Mouse (Mus musculus) Patski (cell line): ENCODE data around the gene Arhgef16. TPM values are rescaled to one million over a fixed set of nuclear protein-coding genes. Genes with fewer than 3 reads are reported as not detected.

Experiments
- ATAC-seq: fragments of 100-300 bp; one replicate; pipeline ENCODE4 v1.8.0; 2021
- CTCF ChIA-PET: fragments of 350-600 bp; sonication (Branson Sonifier 250); formaldehyde crosslinking; loops from one replicate; lab custom pipeline; 2022; ENCODE audit warnings: inconsistent platforms; lab: Charles Lee
- POLR2A ChIA-PET: fragments of 350-600 bp; sonication (Branson Sonifier 250); formaldehyde crosslinking; loops from one replicate; lab custom pipeline; 2022; ENCODE audit warnings: antibody characterized with exemption, inconsistent platforms; lab: Charles Lee
- DNase-seq: peaks from one replicate; pipeline ENCODE4 v3.0.0-alpha.2; 2011; ENCODE audit warnings: low read depth, low spot score
- H3K27me3 ChIP-seq: fragments of 371-371 bp; one replicate; pipeline ENCODE4 v1.5.1; 2021
- CTCF ChIP-seq: fragments of 100-300 bp; IDR thresholded peaks from one replicate; pipeline ENCODE4 v1.5.1; 2021
- in situ Hi-C: fragments of 300-500 bp; cut with MboI; formaldehyde crosslinking; loops from 3 replicates; pipeline ENCODE4 v1.11.1; 2018; ENCODE audit warnings: low pct_unique_long_range_greater_than_20kb, mixed read lengths
- polyA plus RNA-seq: library from polyadenylated mRNA; unstranded; gene quantifications from one replicate; pipeline ENCODE4 v1.2.3, GENCODE M21; 2021

Gene Arhgef16
- polyA plus RNA-seq, 1 experiment from 2014 or later, result 1.6 TPM

- ChIA-PET POLR2A (no interaction called here), CTCF (no interaction called here)
- ATAC-seq (peak; percentile 52), DNase-seq (peak; percentile 22)
- TF ChIP-seq CTCF, result no peak
- no peaks in the 10 kb centered on the region for H3K27me3 ChIP-seq
- in situ Hi-C loops, result loop anchor here (25.0 kb wide), 1 partner anchor 256 kb away; the partner anchor contains the start of genes Ccdc27 and Smim1
These were observed 7.7 kb downstream of the Arhgef16 start for GRCm38 (mm10) chr4:154293735-154294201.

DNA sequence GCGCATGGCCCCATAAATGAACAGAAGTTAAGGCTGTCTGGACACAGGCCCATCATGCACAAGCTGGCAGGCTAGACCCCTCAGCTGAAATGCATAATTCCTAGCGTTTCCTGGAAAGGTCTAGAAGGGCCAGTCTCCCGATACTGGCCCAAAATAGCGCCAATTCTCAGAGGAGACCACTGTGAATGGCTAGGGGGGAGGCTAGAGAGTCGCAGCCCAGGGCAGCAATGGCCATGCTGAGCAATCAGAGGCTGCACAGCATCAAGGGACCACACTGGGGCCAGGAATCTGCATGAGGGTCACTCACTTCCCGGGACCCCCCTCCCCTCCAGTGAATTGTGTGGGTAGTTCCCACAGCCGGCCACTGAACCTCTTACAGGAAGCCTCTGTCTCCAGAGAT is 17.8 kb downstream of the Arhgef16 start:
- no peak for TF ChIP-seq CTCF
- ChIA-PET POLR2A (no interaction called here), CTCF (no interaction called here)
- H3K27me3 ChIP-seq, result no peaks in the 10 kb centered on the region
- DNase-seq (no peak), ATAC-seq (no peak)
- in situ Hi-C loops, result loop anchor here (25.0 kb wide), 1 partner anchor 246 kb away; the partner anchor contains the start of genes Ccdc27 and Smim1

- ATAC-seq (no peak), DNase-seq (no peak)
- no peaks in the 10 kb centered on the region for H3K27me3 ChIP-seq
- in situ Hi-C loops, result loop anchor here (25.0 kb wide), 1 partner anchor 242 kb away; the partner anchor contains the start of genes Ccdc27 and Smim1
- ChIA-PET POLR2A (no interaction called here), CTCF (interaction anchor here (1.3 kb wide), 1 partner anchor 22 kb away, joined by 4 read pairs; the partner anchor contains the start of gene Arhgef16)
- no peak for TF ChIP-seq CTCF
These were observed 22.0 kb downstream of the Arhgef16 start for GRCm38 (mm10) chr4:154279481-154279880.

- ATAC-seq (no peak), DNase-seq (no peak)
- POLR2A ChIA-PET, result no interaction called here
- CTCF ChIA-PET, result interaction anchor here (1.4 to 1.5 kb wide), 2 partner anchors 106 to 112 kb away, joined by 3 to 5 read pairs; no protein-coding TSS in a partner anchor
- no peak for TF ChIP-seq CTCF
- no peaks in the 10 kb centered on the region for H3K27me3 ChIP-seq
- in situ Hi-C loops, result loop anchor here (5.0 kb wide), 2 partner anchors 66 to 106 kb away; no protein-coding TSS in a partner anchor
These were observed 28.5 kb downstream of the Arhgef16 start for GRCm38 (mm10) chr4:154273000-154273399.

- DNase-seq (no peak), ATAC-seq (no peak)
- CTCF ChIA-PET, result no interaction called here
- H3K27me3 ChIP-seq, result no peaks in the 10 kb centered on the region
- no peak for TF ChIP-seq CTCF
- POLR2A ChIA-PET, result no interaction called here
- in situ Hi-C loops, result no loop called here
These were observed 32.0 kb downstream of the Arhgef16 start for GRCm38 (mm10) chr4:154269520-154269919.

DNA sequence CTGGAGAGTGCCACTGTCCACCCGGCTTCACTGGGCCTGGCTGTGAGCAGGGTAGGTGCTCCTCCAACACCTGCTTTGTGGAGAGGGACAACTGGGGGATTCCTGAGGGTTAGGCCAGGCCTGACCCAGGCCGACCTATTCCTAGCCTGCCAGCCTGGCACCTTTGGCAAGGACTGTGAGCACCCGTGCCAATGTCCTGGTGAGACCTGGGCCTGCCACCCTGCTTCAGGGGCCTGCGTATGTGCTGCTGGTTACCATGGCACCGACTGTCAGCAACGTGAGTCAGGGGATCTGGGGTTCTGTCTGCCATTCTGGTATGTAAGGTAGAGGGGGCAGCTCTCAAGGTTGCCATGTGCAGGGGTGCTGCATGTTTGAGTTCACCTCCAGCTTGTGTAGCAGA is 34.0 kb downstream of the Arhgef16 start:
- CTCF ChIA-PET, result interaction anchor here (0.7 kb wide), 1 partner anchor 60 kb away, joined by 3 read pairs; no protein-coding TSS in a partner anchor
- no peak for TF ChIP-seq CTCF
- ATAC-seq, result no peak
- POLR2A ChIA-PET, result no interaction called here
- in situ Hi-C loops, result no loop called here
- H3K27me3 ChIP-seq, result no peaks in the 10 kb centered on the region
- no peak for DNase-seq

GRCm38 (mm10) chr4:154262071-154262470 is 39.4 kb downstream of the Arhgef16 start:
- in situ Hi-C loops, result no loop called here
- H3K27me3 ChIP-seq, result no peaks in the 10 kb centered on the region
- ChIA-PET POLR2A (no interaction called here), CTCF (no interaction called here)
- ATAC-seq (no peak), DNase-seq (no peak)
- TF ChIP-seq CTCF, result no peak

DNA sequence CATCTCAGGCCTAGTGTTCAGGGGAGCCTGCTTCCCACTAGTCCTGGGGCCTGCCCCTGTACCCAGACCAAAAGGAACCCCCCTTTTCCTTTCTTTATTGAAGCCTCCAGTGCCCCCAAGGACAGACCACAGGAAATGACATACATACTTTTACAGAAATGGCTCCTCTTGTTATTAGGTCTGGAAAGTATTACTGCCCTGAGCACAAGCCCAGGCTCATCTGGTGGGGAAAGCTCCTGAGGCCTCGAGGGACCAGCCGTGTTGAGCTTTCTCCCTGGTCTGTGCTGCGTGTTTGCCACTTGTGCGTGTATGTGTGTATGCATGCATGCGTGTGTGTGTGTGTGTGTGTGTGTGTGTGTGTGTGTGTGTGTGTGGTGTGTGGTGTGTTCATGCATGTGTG is 40.7 kb downstream of the Arhgef16 start:
- in situ Hi-C loops, result no loop called here
- ChIA-PET CTCF (no interaction called here), POLR2A (no interaction called here)
- no peak for ATAC-seq
- no peak for TF ChIP-seq CTCF
- DNase-seq, result no peak
- H3K27me3 ChIP-seq, result no peaks in the 10 kb centered on the region

GRCm38 (mm10) chr4:154252537-154253255 is 48.8 kb downstream of the Arhgef16 start:
- POLR2A ChIA-PET, result no interaction called here
- in situ Hi-C loops, result no loop called here
- DNase-seq (no peak), ATAC-seq (no peak)
- CTCF ChIA-PET, result no interaction called here
- no peaks in the 10 kb centered on the region for H3K27me3 ChIP-seq
- TF ChIP-seq CTCF, result no peak

GRCm38 (mm10) chr4:154249316-154249715 is 52.2 kb downstream of the Arhgef16 start:
- no peak for TF ChIP-seq CTCF
- no peaks in the 10 kb centered on the region for H3K27me3 ChIP-seq
- in situ Hi-C loops, result loop anchor here (25.0 kb wide), 1 partner anchor 1762 kb away; the partner anchor contains the start of genes Kcnab2 and Nphp4
- ChIA-PET POLR2A (no interaction called here), CTCF (no interaction called here)
- DNase-seq, result no peak
- no peak for ATAC-seq
